Mouse (Mus musculus) T-helper 17 cell (primary cell): ENCODE results near the gene Grrp1.

Experiments used
- in situ Hi-C, 2 experiments: fragments of 300-600 bp; cut with MboI, MseI; formaldehyde crosslinking; loops; 1 replicate in 1 of 2; 2 replicates in 1 of 2; pipeline ENCODE4 v1.15.1; 2025; ENCODE audit warnings: high pct_unique_total_duplicates in 2 of 2

Grrp1 gene

GRCm38 (mm10) chr4:134253722-134254324 lies at the start of gene Grrp1:
Gene Grrp1 (minus strand): TSS chr4:134254106.
- in situ Hi-C loops: loop anchor here in 1 of 2 experiments (10.0 kb wide), 1 partner anchor 461 kb away; no protein-coding TSS in a partner anchor

GRCm38 (mm10) chr4:134302084-134302483 lies 48.2 kb upstream of the Grrp1 start:
- in situ Hi-C loops: no loop called here

GRCm38 (mm10) chr4:134300316-134300715 lies 46.4 kb upstream of the Grrp1 start:
- in situ Hi-C loops: no loop called here

GRCm38 (mm10) chr4:134299498-134299810 lies 45.5 kb upstream of the Grrp1 start:
- in situ Hi-C loops: loop anchor here in 1 of 2 experiments (5.0 to 10.0 kb wide), 3 partner anchors 37 to 115 kb away; partner anchors contain the start of gene Cep85

DNA sequence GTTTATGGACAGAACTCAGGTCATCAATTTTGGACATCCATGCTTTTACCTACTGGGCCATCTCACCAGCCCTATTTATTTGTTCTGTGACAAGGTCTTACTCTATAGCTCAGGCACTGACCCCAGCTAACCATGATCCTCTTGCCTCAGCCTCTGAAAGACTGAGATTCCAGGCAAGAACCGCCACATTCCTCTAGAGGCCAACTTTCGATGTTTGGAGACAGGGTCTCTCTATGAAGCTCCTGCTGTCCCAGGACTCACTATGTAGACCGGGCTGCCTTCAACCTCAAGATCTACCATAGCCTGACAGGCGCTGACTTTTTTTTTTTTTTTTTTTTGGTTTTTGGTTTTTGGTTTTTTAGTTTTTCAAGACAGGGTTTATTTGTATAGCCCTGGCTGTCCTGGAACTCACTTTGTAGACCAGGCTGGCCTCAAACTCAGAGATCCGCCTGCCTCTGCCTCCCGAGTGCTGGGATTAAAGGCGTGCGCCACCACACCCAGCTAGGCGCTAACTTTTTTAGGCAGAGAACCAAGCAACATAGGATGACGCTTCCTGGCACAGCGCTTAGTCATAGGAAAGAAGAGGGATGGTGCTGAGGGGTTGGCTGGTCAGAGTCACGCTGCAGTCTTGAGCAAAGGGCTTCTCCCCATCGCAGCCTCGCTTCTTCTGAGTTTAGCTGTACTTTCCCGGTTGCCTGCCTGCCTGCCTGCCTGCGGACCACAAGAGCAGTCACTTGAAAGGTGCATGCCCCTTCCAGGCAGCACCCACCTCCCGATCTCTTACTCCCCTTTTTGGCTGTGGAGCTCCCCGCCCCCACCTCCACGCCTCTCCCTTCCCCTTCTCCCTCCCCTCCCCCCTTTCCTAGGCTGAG lies 45.0 kb upstream of the Grrp1 start:
- in situ Hi-C loops: loop anchor here in 1 of 2 experiments (5.0 to 10.0 kb wide), 3 partner anchors 37 to 114 kb away; partner anchors contain the start of gene Cep85

GRCm38 (mm10) chr4:134297369-134297768 lies 43.5 kb upstream of the Grrp1 start:
- in situ Hi-C loops: loop anchor here in 1 of 2 experiments (5.0 to 10.0 kb wide), 3 partner anchors 35 to 113 kb away; partner anchors contain the start of gene Cep85

- in situ Hi-C loops: loop anchor here in 1 of 2 experiments (5.0 to 10.0 kb wide), 3 partner anchors 34 to 112 kb away; partner anchors contain the start of gene Cep85
Measured at GRCm38 (mm10) chr4:134296523-134296922, 42.6 kb upstream of the Grrp1 start.

GRCm38 (mm10) chr4:134296096-134296495 lies 42.2 kb upstream of the Grrp1 start:
- in situ Hi-C loops: loop anchor here in 1 of 2 experiments (5.0 to 10.0 kb wide), 3 partner anchors 34 to 111 kb away; partner anchors contain the start of gene Cep85

- in situ Hi-C loops: loop anchor here (5.0 to 10.0 kb wide), 3 partner anchors 46 to 109 kb away; partner anchors contain the start of genes Cep85 (in 1 of the 2), Gm30191 (in 1 of the 2) and Zfp593 (in 1 of the 2)
Measured at GRCm38 (mm10) chr4:134293692-134294163, 39.8 kb upstream of the Grrp1 start.

DNA sequence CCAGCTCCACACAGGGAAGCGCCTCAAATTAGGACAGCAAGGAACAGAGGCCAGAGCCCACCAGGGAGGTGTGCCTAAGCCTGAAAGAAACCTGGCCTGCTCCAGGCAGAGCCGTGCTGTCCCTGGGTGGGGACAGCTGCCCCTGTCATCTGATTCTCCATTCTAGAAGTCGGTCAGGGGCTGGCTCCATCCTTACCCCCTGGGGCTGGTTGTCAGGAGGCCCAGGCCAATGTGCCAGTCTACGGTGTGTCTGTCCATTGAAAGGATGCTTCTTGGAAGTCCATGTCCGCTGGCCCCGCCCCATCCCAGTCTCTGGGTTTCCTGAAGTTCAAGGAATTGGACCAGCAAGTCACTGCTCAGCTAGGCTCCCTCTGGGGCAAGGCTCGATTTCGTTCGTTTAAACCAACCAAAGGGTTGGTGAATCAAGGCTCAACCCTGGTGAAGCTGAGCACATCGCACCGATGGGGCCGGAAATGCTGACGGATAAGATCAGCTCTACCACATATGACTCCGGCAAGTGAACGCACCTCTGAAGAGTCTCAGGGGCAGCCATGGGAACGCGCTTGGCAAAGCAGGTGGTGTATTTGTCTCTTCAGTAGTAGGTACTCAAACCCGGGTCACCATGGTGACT lies 39.3 kb upstream of the Grrp1 start:
- in situ Hi-C loops: loop anchor here (5.0 to 10.0 kb wide), 3 partner anchors 46 to 108 kb away; partner anchors contain the start of genes Cep85 (in 1 of the 2), Gm30191 (in 1 of the 2) and Zfp593 (in 1 of the 2)

DNA sequence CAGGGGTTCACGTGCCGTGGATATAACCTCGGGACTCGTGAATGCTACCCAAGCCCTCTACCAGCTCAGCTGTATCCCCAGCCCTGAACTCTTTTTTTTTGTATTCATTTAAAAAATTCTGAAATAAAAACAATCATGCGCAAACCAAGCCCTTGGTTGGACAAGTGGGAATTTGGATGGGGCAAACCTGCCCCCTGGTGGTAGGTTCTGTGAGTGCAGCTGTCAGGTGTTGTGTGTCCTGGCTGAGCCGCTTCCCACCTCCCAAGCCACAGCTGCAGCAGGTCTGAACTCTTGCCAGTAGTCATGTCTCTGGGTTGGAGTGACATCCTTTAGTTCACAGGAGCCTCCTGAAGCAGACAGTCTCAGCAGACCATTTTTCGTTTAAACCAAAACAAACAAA lies 38.2 kb upstream of the Grrp1 start:
- in situ Hi-C loops: loop anchor here (5.0 to 10.0 kb wide), 3 partner anchors 45 to 107 kb away; partner anchors contain the start of genes Cep85 (in 1 of the 2), Gm30191 (in 1 of the 2) and Zfp593 (in 1 of the 2)

- in situ Hi-C loops: loop anchor here in 1 of 2 experiments (10.0 kb wide), 1 partner anchor 1156 kb away; no protein-coding TSS in a partner anchor
Measured at GRCm38 (mm10) chr4:134288397-134289256, 34.7 kb upstream of the Grrp1 start.

- in situ Hi-C loops: loop anchor here in 1 of 2 experiments (10.0 kb wide), 1 partner anchor 1157 kb away; no protein-coding TSS in a partner anchor
Measured at GRCm38 (mm10) chr4:134287575-134288025, 33.7 kb upstream of the Grrp1 start, which contains the start of gene Pdik1l. Gene Pdik1l (minus strand): TSS chr4:134287895.

- in situ Hi-C loops: loop anchor here in 1 of 2 experiments (10.0 kb wide), 1 partner anchor 1158 kb away; no protein-coding TSS in a partner anchor
Measured at GRCm38 (mm10) chr4:134287168-134287564, 33.3 kb upstream of the Grrp1 start.

DNA sequence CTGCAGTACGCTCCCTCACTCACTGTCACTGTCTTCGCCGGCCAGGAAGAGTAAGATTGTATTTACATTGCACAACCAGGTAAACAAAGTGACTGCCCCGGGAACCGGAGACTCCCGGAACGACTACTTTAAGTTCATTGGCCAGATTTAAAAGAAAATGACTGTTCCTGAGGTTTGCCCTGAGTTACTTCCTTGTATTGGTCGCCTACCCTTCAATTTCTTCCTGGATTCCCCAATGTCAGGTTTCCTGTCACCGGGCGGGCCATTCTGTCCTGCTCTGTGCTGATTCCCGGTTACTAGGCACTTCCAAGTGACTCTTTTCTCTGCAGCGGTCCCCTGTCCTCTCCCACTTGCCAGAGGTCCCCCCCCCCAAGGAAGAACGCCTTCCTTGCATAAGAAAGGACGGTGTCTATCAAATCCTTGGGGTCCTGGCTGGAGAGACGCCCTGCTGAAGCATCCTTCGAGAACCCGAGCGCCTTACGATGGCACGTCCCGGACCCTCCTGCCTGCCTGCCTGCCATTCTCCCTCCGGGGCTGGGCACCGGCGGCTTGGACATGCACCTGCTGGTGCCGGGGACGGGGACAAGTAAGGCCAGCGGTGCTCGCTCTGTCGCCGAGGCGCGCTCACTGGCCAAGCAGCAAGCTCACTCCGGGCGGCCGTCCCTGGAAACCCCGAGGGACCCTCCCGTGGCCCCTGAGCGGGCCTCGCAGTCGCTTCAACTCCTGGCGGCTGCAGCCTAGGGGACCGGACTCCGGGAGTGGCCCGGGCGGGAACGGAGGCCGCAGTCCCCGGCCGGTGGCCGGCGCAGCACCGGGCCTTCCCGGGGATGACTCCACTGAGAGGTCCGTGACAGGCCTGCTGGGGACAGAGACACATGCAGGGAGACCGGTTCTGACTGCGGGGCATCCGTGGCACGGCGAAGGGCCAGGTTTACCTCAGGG lies 32.6 kb upstream of the Grrp1 start:
- in situ Hi-C loops: loop anchor here in 1 of 2 experiments (10.0 kb wide), 1 partner anchor 1158 kb away; no protein-coding TSS in a partner anchor

DNA sequence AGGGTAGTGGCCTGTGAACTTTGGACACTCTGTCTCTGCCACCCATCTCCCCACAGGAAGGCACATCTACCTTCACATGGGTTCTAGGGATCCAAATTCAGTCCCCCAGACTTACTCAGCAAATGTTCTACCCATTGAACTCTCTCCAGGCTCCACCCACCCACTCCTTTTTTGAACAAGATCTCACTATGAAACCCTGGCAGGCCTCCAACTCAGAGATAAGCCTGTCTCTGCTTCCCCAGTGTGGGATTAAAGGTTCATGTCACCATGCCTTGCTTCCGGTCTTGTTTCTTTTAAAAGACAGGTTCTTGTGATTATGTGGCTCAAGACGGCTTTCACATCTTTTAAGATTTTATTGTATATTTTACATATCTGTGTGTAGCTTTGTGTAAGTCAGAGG lies 31.0 kb upstream of the Grrp1 start:
- in situ Hi-C loops: loop anchor here in 1 of 2 experiments (10.0 kb wide), 1 partner anchor 1160 kb away; no protein-coding TSS in a partner anchor

DNA sequence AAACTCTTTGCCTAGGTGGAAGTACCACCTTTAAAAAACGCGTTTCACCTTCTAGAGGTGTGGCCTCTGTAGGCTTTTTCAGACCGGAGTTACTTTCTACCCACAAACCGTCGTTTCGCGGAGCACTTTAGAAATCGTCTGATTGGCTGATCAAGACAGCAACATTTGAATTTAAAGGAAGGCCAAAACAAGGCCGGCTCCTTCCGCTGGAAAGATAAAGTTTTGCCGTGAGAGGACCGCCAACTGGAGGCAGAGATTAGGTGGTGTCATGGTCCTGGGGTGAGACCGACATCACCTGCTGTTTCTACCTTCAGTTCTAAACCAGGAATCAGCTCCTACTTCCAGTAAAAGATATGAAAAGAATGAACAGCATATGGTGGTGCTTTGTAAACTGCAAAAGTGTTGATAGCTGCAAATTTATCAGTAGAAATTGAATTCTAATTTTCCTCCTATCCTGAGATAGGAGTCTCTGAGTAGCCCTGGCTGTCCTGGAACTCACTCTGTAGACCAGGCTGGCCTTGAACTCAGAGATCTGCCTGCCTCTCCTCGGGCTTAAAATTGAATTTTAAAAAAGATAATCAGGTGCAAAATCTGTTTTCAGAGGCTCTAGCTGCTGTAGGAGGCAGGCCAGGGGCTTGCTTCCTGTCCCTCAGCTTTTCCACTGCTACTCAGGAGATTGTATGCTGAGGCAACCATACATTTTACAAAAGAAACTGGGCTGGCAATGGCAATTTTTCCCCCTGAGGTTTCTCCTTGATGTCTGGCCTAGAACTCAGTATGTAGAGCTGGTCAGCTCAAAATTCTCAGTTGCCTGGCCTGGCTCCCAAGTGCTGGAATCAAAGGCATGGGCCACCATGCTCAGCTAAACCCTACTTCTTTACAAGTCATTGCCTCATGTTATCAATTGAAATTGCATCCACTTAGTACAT lies 19.8 kb upstream of the Grrp1 start:
- in situ Hi-C loops: no loop called here
